Mouse (Mus musculus) layer of hippocampus, adult 2 months (tissue): ENCODE results near the gene Ndufaf4. TPM values are rescaled to one million over a fixed set of nuclear protein-coding genes. Genes with fewer than 3 reads are reported as not detected.

Experiments
- DNase-seq, 2 experiments: peaks; one replicate each; pipeline ENCODE4 v3.0.0; 2022; ENCODE audit warnings: low spot score in 2 of 2
- H3K27ac ChIP-seq: fragments of 200-600 bp; 2 replicates; pipeline ENCODE4 v1.8.1; 2022
- H3K4me3 ChIP-seq: fragments of 200-600 bp; 2 replicates; pipeline ENCODE4 v1.8.1; 2022; ENCODE audit warnings: mild to moderate bottlenecking
- CTCF ChIP-seq: fragments of 200-600 bp; conservative IDR thresholded peaks from 2 replicates; pipeline ENCODE4 v1.8.1; 2022; ENCODE audit warnings: antibody characterized with exemption, mild to moderate bottlenecking, moderate library complexity
- total RNA-seq, 2 experiments: library from RNA; stranded (reverse); gene quantifications; 2 replicates each; pipeline ENCODE4 v1.2.3; 2021

The Ndufaf4 gene
- total RNA-seq, 2 experiments from 2014 or later = 39.5 to 41.3 TPM

GRCm38 (mm10) chr4:24920006-24920577 is 22.2 kb downstream of the Ndufaf4 start:
- no peak for DNase-seq
- no peak overlapping the region for H3K27ac ChIP-seq
- H3K4me3 ChIP-seq = no peak overlapping the region
- TF ChIP-seq CTCF = no peak

DNA sequence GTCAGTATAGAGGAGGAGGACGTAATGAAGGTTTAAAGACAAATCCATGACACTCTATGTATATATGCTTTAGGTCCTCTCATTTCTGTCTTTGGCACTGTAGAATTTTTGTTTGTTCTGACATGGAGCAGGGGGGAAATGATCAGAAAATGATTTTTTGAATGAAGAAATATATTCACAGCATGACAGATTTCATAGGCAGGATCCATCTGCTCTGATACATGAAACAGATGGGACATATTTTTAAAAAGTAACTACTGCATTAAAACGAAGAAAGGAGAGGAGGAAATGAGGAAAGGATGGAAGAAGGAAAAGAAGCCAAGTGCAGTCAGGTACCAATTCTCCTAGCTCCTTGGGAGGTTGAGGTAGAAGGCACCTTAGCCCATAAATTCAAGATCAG is 26.8 kb downstream of the Ndufaf4 start:
- peak; percentile 26 to 33 for DNase-seq
- TF ChIP-seq CTCF = no peak
- H3K27ac ChIP-seq = peak overlapping the region; percentile 53; the same call in 1 of the 2 replicates
- H3K4me3 ChIP-seq = no peak overlapping the region

DNA sequence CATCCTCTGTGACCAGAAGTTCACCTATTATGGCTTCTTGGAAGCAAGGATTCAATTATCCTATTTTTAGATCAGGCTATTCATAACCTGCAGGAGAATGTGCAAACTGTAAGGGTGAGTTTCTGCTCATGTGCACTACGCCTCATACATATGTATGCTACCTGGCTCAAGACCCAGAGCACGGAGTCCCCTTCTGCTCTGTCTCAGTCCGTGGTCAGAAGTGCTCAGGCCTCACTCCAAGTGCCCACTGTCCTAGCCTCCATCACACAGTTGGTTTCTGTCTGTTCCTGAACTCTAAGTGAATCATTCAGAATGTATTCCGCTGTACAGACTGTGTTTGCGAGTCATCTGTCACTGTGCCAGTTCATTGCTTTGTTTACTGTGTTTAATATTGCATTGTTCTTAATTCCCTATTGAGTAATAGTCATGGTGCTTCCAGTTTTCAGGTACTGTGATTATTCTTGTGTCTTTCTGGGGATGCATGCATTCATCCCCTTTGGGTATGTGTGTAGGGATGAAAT is 30.4 kb downstream of the Ndufaf4 start:
- Histone ChIP-seq H3K4me3 (no peak overlapping the region), H3K27ac (no peak overlapping the region)
- TF ChIP-seq CTCF = no peak
- DNase-seq = no peak

DNA sequence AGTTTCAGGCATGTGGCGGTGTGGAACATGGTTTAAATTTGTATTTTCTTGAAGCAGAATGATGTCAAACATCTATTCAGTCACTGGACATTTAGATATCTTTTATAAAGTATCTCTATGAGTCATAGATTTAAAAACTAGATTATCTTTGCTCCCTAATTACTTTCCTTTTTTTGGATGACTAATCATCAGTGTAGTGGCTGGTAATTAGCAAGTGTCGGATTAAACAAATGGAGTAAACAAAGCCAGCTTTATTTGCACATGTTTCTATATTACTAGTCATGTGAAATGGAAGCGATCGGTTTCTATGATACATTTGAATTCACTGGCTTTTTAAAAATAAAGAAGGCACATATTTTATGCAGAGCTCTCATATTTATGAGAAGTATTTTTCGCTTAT is 31.0 kb downstream of the Ndufaf4 start:
- no peak overlapping the region for H3K4me3 ChIP-seq
- no peak for DNase-seq
- no peak overlapping the region for H3K27ac ChIP-seq
- no peak for TF ChIP-seq CTCF

DNA sequence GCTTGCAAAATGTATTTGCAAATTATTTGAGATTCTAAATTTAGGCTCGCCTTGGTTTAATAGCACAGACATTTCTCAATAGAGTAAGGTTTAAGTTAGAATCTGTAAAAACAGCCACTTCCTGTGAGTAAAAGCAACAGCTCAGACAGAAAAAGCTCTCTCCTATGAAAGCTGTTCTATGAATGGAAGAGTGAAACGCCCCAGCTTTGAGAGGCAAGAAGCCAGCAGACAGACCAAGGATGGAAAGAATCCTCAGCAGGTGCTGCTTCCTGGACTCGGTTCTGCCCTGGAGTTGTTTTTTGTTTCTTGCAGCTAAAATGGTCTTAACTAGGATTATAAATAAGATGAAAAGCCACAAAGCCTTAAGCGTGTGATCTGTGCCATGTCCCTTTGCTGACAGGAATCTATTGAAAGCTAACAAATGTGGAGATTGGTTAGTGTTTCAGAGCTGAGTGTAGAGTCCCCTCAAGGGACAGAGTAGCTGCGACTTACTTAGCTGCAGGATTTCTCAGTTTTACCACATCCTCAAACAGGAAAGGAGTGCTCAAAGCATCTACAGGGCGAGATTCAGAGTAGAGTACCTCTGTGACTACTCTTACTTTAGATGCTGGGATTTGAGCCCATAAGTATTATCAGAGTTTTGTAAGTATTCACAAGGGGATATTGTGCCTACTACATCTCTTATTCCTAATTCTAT is 45.0 kb downstream of the Ndufaf4 start:
- Histone ChIP-seq H3K27ac (peak overlapping the region; percentile 74), H3K4me3 (no peak overlapping the region)
- TF ChIP-seq CTCF = no peak
- DNase-seq = no peak

Other genes with a start within 250 kb of the Ndufaf4 start
- gene Klhl32, start 47.0 kb upstream of the Ndufaf4 start, total RNA-seq = 10 to 100 TPM; 15.6 to 17.5 TPM
- gene Gpr63, start 68.3 kb downstream of the Ndufaf4 start, total RNA-seq = 10 to 100 TPM; 39.3 to 42.4 TPM